Mouse (Mus musculus): Measurements from ENCODE around the gene Celf6. TPM values are rescaled to one million over a fixed set of nuclear protein-coding genes. Genes with fewer than 3 reads are reported as not detected.

The Celf6 gene
- total RNA-seq, 2 experiments from 2014 or later, result not detected

DNA sequence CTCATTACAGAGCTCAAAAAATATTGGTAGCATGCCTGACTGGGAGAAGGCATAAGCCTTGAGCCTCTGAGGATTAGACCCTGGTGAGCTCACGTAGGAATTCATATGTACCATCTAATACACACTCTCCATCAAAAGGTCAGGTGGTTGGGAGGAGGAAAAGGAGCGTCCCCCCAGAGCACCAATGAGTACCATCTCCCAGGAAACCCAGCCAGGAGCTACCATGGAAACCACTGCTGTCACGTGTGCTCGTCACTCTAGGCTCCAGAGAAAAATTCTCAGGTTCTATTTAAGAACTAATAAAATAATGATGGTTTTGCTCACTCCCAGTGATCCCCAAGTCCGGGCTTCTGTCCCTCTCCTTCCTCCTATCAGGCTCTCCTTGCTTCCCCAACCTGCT is 10.5 kb downstream of the Celf6 start:
- DNase-seq, result no peak

DNA sequence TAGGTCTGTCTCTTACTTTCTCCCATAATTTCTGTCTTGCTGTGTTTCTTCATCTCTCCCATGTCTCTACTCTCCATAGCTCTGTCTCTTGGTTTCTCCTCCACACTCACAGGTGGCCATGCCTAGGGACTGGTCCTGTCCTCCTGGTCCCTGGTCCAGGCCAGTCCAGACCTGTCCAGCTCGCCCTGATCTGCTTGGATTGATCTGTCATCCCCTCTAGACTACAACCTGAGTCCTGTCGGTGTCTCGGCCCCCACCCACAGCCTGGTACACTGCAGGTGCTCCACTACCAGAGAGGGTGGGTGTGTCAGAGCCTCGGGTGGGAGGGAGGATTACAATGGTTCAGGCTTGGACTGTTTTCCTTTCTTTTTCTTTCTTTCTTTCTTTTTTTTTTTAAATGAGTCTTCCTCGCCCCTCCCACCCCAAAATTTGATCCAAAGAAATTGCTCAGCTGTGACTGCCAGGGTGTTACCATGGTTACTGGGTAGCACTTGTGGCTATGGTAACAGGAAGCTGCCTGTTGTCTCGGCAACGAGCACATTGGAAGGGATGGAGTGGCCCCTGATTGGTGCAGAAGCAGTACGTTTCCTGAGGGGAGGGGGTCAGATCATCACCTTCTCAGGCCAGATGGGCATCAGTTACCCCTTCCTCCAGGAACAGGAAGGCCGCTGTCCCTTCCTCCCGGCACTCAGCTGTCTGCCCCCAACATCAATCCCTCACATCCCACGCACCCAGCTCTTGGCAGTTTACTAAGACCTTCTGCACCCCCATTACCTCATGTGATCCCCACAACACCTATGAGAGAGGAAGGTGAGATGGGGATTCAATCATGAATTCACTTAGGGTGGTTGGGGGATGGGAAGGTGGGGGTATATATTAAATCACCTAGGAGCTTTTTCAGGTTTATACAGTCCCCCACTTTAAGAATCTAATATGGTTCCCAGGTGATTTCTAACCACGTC is 11.3 kb downstream of the Celf6 start:
- DNase-seq, result no peak

- no peak for DNase-seq
These were observed 12.2 kb downstream of the Celf6 start for GRCm38 (mm10) chr9:59589703-59590439.

DNA sequence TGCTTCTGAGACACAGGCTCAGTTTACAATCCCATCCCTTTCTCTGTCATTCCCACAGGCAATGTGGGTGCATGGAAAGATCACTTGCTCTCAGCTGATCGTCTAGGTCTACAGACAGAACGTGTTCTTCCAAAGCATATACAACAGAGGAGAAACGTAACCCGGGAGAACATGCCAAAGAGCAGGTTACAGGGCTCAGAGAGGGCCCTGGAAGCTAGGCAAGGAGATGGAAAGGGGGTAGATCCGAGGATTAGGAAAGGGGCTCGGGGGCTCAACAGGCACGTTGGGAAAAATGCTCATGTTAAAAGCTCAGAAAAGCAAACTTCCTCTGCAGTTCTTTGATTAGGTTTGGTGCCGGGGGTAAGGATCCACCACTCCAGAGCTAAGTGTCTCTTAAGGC is 23.9 kb downstream of the Celf6 start:
- DNase-seq, result no peak

DNA sequence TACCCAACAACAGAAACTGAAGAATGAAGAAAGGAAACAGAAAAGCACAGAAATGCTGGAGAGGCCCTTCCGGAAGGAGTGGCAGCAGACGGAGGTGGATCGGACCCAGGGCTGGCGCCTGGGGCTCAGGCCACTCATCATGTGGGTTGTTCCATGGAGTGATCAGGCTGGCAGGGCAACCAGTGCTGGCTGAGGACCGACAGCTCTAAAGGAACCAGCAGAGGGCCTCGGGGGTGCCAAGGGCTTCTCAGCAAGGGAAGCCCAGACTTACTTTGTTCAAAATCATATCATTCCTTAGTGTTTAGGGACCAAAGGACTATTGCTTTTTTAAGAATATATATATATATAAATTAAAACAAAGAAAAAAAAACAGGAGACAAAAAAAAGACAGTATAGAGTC is 28.2 kb downstream of the Celf6 start:
- no peak for DNase-seq

GRCm38 (mm10) chr9:59610950-59611349 is 33.2 kb downstream of the Celf6 start:
- DNase-seq, result no peak

DNA sequence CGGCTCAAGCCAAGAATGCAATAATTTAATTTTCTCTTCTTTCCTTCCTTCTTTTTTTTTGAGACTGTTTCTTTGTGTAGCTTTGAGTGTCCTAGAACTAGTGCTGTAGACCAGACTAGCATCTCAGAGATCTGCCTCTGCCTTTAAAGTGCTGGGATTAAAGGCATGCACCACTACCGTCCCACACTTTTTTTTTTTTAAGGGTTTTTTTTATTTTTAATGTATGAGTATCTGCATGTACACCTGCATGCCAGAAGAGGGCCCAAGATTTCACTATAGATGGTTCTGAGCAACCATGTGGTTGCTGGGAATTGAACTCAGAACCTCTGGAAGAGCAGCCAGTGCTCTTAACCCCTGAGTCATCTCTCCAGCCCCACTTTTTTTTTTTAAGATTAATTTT is 38.1 kb downstream of the Celf6 start:
- DNase-seq, result no peak

DNA sequence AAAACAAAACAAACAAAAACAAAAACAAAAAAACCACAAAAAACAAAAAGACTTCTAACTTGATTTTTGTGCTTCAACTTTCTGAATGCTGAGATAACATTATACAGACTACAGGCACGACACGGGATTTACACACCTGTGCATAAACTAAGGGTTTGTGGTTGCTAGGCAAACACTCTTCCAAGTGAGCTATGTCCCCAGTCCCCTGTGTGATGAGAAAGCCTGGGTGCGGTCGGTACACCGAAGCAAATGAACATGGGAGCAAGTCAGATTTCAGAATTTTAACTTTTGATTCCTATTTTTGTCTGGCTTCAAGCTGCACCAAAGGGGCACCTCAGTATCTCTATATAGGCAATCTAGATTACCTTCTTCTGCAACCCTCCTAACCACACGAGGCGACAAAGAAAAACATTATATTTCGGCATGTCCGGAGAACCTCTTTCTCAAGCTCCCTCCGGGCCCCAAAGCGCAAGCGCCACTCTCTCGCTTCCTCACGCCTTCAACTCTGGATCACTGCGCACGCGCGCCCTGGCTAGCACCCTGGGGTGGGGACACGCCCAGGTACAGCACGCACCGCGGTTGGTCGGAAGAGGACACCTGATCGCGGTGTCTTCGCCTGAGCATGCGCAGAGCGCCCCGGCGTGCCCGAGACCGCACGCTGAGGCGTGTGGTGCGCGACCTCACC is 39.0 kb downstream of the Celf6 start, which contains the start of gene Parp6:
Gene Parp6, plus strand, starts transcription at position 663 of the 685 bp plus-strand sequence.
- peak; percentile 100 for DNase-seq

DNA sequence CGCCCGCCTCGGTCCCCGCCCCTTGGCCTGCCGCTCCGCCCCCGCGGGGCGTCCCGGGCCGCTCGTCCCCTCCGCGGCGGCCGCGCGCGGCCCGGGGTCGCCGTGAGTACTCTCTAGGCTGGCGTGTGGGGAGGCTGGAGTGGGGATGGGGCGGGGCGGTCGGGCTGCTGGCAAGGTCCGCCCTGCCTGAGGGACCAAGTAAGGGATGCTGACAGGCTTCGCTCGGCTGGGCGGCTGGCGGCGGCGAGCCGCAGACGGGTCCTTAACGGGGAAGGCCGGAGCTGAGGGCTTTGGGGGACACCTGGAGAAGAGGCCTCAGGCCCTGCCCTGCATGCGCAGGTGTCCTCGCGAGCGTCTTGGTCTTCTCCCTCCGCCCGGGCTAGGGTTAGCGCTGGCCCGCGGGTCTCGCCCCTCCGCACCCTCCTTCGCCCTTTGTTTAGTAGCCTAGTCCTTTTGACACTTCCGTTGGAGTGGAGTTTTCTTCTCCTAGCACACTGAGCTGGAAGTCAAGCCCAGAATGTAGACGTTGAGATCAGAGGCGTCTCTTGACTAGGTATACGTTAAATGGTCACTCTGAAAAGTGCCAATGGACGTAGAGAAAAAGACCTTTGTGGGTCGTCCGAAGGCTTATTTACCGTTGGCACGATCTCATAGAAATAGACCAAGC is 39.7 kb downstream of the Celf6 start:
- DNase-seq, result no peak

DNA sequence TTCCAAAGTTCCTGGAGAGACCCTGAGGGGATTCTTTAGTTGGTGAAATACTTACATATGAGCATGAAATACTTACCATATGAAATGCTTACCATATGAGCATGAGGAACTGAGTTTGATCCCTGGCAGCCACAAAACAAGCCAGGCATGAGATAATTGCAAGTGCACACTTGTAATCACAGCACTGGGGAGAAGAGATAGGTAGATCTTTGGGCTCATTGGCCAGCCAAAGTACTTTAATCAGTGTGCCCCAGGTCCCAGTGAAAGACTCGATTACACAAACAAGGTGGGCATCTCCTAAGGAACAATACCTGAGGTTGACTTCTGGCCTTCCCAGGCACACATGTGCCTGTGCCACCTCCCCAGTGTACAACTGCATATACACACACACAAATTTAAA is 60.7 kb downstream of the Celf6 start:
- no peak for DNase-seq

GRCm38 (mm10) chr9:59639936-59640335 is 62.2 kb downstream of the Celf6 start:
- DNase-seq, result no peak

DNA sequence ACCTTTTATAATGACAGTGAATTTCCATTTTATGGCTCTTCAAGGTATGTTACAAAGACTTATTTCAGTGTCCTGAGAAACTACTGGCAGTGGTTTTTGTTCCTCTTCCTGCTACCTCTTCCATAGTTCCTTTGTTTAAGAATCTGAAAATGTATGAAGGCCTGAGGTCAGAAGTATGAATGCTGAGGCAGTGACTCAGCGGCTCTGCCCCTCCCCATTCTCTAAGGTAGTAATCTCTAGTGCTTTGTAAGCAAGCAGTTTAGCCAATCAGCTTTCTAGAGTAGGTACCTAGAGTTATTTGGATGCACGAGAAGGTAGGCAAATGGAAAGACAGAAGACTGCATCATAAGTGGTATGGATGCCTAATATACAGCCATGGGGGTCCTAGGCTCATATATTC is 63.6 kb downstream of the Celf6 start:
- DNase-seq, result no peak

GRCm38 (mm10) chr9:59649911-59650310 is 72.2 kb downstream of the Celf6 start:
- no peak for DNase-seq

DNA sequence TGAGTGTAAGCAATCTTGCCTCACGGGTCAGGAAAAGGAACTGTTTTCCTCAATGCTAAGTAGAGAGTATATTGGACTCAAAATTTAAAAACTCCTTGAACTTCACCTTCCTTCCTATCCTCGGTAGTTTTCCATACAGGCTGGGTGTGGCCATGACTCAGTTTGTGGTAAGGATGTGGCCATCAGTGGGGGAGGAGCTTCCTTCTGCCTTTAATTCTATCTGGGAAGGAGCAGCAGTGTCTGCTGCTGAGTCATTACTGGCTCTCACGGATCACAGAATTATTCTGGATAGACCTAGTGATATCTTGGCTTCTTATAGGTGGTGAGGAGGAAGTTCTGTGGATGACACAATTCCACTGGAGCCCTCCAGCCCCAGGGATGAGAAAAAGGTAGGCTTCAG is 75.7 kb downstream of the Celf6 start:
- no peak for DNase-seq

- no peak for DNase-seq
These were observed 76.8 kb downstream of the Celf6 start for GRCm38 (mm10) chr9:59654450-59654983.

DNA sequence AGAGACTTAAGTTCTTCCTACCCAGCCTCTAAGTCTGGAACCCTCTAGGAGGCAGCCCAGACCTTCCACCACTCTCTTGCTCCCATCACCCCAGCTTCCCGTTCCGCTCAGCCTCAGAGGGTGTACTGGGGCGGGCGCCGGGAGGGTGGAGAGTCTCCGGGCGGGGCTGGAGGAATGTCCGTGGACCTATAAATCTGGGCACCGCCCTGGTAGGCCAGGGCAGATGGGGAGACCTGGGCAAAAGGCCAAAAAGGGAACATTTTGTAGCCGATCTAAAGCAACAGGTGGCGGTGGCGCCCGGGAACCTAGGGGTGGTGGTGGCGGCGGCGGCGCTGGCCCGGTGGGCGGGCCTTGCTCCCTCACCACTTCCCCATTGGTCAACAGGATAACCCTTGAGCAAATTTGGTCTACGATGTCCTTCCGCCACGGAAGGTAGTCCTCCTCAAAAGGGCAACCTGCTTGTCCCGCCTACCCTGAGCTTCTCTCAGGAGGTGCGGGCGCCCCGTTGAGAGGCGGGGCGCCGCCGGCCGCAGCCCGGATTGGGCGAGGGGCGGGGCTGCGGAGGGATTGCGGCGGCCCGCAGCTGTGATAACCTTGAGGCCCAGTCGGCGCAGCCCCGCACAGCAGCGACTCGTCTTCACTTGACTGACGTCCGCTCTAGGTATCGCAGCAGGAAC is 78.4 kb downstream of the Celf6 start, which contains the start of gene Pkm:
Gene Pkm, plus strand, starts transcription at position 411 of the 677 bp plus-strand sequence.
- DNase-seq, result peak; percentile 98

Other genes starting within 250 kb of the Celf6 start
- gene Bbs4, start 224.4 kb upstream of the Celf6 start, total RNA-seq (2021), result 1 to 10 TPM; 3.6 to 4.7 TPM
- gene Arih1, start 91.3 kb upstream of the Celf6 start, total RNA-seq (2021), result 100 to 1,000 TPM in 1 of 2 experiments, 10 to 100 TPM in 1; 90.4 to 100 TPM
- gene Hexa, start 38.4 kb upstream of the Celf6 start, total RNA-seq (2021), result 10 to 100 TPM; 21.6 to 29.0 TPM
- under 1 TPM in 1 of 2 experiments, not detected in 1; 0.94 TPM for gene Tmem202, start 38.1 kb upstream of the Celf6 start, total RNA-seq (2021)
- gene Parp6, start 39.4 kb downstream of the Celf6 start, total RNA-seq (2021), result 10 to 100 TPM; 18.6 to 20.3 TPM
- 1,000 to 10,000 TPM; 2,850 to 2,853 TPM for gene Pkm, start 78.5 kb downstream of the Celf6 start, total RNA-seq (2021)
- gene Gramd2, start 102.2 kb downstream of the Celf6 start, total RNA-seq (2021), result under 1 TPM in 1 of 2 experiments, not detected in 1; 0.27 TPM
- gene Senp8, start 172.8 kb downstream of the Celf6 start, total RNA-seq (2021), result 1 to 10 TPM; 8.9 to 9.2 TPM
- gene Myo9a, start 173.0 kb downstream of the Celf6 start, total RNA-seq (2021), result 1 to 10 TPM; 7.8 to 9.6 TPM

Data from gastrocnemius, postnatal 25 days (tissue).